Mouse (Mus musculus) right cerebral cortex, adult 2 months (tissue): ENCODE data around the gene Fgd6.

ENCODE experiments used
- DNase-seq, 2 experiments: peaks; one replicate each; pipeline ENCODE4 v3.0.0; 2021 to 2022; ENCODE audit warnings: low spot score in 2 of 2

Fgd6 gene

GRCm38 (mm10) chr10:94043908-94044307 is 8.1 kb downstream of the Fgd6 start:
- DNase-seq: no peak

- no peak for DNase-seq
These were observed 9.5 kb downstream of the Fgd6 start for GRCm38 (mm10) chr10:94045301-94045700.

GRCm38 (mm10) chr10:94047024-94047423 is 11.2 kb downstream of the Fgd6 start:
- no peak for DNase-seq

- DNase-seq: no peak
These were observed 12.2 kb downstream of the Fgd6 start for GRCm38 (mm10) chr10:94047845-94048559.

GRCm38 (mm10) chr10:94049121-94049520 is 13.3 kb downstream of the Fgd6 start:
- no peak for DNase-seq

DNA sequence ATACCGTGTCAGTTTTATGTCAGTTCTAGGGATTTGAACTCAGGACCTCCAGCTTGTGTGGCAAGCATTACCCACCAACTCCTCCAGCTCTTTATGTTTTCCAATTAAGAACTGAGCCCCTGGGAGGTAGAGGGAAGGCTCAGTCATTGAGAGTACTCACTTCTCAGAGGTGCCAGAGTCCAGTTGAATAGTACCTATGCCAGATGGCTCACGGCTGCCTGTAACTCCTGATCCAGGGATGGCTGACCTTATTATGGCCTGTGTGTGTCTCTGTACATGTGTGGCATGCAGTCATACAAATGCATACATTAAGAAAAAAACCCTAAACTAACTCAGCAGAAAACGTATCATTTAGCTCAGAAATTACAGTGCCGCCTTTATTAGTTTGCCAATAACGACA is 14.9 kb downstream of the Fgd6 start:
- DNase-seq: no peak

DNA sequence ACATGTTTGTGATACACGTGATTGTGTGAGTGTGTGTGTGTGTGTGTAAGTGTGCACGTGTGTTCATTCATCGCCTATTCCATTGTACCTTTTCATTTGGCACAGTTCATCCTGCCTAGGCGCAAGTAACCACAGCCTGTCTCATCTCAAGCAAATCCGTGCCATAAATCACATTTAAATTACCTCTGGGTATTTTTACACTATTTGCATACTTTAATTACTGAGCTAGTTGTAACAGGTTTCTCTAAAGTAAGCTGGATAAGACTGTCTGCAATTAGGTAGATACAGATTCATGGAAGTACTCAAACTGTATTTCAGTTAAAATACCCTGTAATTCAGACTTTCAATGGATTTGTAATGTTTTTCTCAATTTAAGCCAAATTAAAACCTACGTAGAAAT is 20.7 kb downstream of the Fgd6 start:
- DNase-seq: no peak

DNA sequence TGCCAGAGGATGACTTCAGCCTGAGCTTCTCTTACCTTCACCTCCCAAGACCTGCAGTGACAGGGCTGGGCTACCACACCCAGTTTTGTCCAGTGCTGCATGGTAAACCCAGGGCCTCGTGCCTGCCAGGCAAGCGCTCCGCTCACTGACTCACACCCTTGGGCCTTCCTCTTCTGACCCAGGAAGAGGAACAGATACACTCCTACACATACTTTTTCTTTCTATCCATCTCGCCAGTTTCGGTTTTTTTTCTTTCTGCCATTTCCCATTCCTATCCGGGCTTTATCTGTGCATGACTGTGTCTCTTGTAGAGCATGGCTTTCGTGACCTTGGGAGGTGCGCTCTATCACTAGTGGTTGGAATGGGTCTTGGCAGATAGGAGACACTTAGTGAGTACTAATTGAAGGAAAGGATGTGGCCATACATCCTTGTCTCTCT is 23.8 kb downstream of the Fgd6 start:
- no peak for DNase-seq

- no peak for DNase-seq
These were observed 24.4 kb downstream of the Fgd6 start for GRCm38 (mm10) chr10:94060190-94060589.

DNA sequence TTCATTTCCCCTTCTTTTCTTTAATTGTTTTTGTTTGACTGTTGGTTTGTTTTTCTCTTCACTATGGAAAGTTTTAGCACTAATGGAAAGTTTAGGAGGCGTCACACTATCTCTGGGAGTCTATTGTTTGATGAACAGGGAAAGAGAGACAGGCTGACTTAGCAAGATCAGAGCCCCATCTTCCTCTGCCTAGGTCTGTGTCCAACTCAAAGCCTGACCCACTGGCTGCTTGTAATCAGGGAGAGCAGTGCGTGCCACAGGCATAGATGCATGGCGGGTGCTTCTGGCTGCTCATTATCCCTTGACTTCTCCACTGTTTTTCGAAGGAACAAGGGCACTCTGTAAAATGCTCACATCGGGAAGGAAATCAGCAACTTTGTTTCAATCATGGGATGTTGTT is 26.6 kb downstream of the Fgd6 start:
- DNase-seq: no peak

DNA sequence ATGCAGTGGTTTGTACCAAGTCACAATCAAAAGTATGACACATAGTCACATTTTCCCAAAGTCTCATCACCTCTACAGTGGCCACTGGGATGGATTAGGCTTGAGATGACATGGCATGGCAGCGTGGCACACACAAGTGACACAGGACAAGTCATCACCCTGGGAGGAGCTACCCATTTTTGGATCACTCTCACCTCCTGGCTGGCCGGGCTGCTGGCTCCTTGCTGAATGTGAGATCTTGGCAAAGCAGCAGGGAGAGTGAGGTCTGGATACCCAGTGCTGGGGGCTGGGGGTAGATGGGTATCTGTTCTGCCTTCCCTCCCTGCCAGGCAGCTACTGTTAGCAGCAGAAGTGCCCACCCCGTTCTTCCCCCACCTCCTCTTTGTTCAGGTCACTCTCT is 31.1 kb downstream of the Fgd6 start:
- DNase-seq: no peak

- no peak for DNase-seq
These were observed 32.9 kb downstream of the Fgd6 start for GRCm38 (mm10) chr10:94068701-94069100.

GRCm38 (mm10) chr10:94071641-94072040 is 35.8 kb downstream of the Fgd6 start:
- no peak for DNase-seq

- no peak for DNase-seq
These were observed 36.6 kb downstream of the Fgd6 start for GRCm38 (mm10) chr10:94072261-94072915.

DNA sequence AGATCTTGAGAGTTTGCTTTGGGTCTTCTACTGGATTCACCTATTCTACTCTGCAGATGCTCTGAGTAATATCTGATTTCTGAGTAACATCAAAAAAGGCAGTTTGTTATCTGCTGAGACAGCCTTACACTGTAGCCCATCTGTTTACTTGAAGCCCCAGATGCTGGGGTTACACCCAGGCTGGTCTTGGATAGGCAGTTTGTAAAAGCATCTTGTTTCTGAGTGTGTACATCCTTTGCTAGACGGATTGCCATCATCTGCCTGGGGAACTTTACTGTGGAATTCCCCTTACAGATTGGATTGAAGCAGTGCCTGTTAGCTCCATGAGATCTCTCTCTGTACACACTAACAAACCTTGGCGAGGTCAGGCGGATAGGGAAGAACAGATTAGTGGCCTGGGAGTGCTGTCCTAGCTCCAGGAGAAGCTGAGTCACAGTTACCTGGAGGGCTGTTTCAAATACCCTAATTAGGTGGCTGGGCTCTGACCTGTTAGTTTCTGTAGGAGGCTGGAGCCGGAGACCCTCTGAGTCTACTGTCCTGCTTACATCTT is 37.2 kb downstream of the Fgd6 start:
- DNase-seq: no peak

DNA sequence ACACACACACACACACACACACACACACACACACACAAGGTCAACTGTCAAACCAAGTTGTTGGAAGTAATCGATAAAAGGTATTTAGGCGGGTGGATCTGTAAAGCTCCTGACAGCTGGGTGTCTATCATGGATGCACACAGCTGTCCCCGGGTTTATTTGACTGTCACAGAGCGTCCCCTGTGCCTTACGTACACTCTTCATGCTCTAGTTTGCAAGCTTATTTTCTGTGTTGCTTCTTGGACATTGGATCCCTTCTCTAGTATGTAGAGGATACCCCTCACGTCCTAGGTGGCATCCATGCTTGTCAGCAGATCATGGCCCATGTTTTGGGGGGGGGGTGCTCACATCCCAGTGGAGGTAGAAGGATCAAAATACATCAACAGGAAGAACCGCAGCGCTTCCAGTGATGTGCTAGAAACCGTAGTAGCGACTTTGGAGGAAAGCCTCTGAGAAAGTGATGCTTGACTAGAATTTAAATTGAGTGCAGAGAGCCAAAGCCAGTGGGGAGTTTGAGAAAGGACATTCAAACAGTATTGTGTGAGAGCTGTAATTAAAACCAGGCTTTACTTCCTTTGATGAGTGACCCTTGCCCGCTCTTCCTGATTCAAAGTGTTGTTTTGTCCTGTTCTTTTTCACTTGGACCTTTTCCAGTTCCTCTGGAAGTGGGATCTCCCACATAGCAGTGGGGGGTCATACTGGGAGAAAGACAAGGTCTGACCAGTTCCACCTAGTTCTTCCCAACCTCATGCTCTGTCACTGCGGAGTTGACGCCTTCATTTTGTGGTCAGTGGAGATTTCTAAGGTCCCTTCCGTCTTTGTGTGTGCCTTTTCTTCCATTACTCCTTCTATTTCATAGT is 41.4 kb downstream of the Fgd6 start:
- no peak for DNase-seq

DNA sequence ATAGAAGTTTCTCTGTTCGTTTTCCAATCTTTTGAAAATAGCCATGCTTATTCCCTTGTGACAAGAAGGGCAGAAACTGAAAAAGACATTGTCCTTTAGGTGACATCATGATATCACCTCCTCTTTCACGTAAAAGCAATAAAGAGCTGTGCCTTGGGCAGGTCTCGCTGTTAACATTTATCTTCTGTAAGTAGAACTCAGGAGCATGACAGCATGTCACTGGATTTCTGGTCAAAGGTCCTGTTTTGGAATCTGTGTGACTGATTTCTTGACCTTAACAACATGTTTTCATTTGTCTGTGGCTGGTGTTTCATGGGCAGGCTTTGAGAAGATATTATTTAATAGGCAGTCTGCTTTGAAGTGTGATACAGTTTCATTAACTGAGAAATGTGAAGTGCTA is 44.9 kb downstream of the Fgd6 start:
- no peak for DNase-seq

GRCm38 (mm10) chr10:94082040-94082734 is 46.4 kb downstream of the Fgd6 start:
- DNase-seq: no peak

- no peak for DNase-seq
These were observed 50.5 kb downstream of the Fgd6 start for GRCm38 (mm10) chr10:94086315-94086714.

- peak in 1 of 2 experiments; percentile 28 for DNase-seq
These were observed 51.7 kb downstream of the Fgd6 start for GRCm38 (mm10) chr10:94087367-94088077.

GRCm38 (mm10) chr10:94090032-94090431 is 54.2 kb downstream of the Fgd6 start:
- no peak for DNase-seq
